Mouse (Mus musculus): ENCODE results near the gene Shc1.
A peak's percentile ranks its signal among the peaks of the same experiment; 100 is the strongest.

Shc1 gene

GRCm38 (mm10) chr3:89418170-89418860 lies at the start of gene Shc1, which contains the start of gene Cks1b:
Gene Shc1 (plus strand): TSS chr3:89418443.
Gene Cks1b (minus strand): TSS chr3:89418383.
- peak; percentile 63 to 88 for DNase-seq (ENCODE audit: low spot score in 2 of 2)

- DNase-seq (ENCODE audit: low spot score in 2 of 2) = no peak
Measured at GRCm38 (mm10) chr3:89373581-89374231, 44.5 kb upstream of the Shc1 start.

GRCm38 (mm10) chr3:89377831-89378230 lies 40.4 kb upstream of the Shc1 start:
- DNase-seq (ENCODE audit: low spot score in 2 of 2) = no peak

- DNase-seq (ENCODE audit: low spot score in 2 of 2) = peak; percentile 57 to 81
Measured at GRCm38 (mm10) chr3:89378394-89379067, 39.7 kb upstream of the Shc1 start.

- no peak for DNase-seq (ENCODE audit: low spot score in 2 of 2)
Measured at GRCm38 (mm10) chr3:89379388-89380131, 38.7 kb upstream of the Shc1 start.

- no peak for DNase-seq (ENCODE audit: low spot score in 2 of 2)
Measured at GRCm38 (mm10) chr3:89380291-89380690, 38.0 kb upstream of the Shc1 start.

GRCm38 (mm10) chr3:89380711-89381110 lies 37.5 kb upstream of the Shc1 start:
- no peak for DNase-seq (ENCODE audit: low spot score in 2 of 2)

- no peak for DNase-seq (ENCODE audit: low spot score in 2 of 2)
Measured at GRCm38 (mm10) chr3:89381233-89381632, 37.0 kb upstream of the Shc1 start.

GRCm38 (mm10) chr3:89382033-89382882 lies 36.0 kb upstream of the Shc1 start:
- no peak for DNase-seq (ENCODE audit: low spot score in 2 of 2)

- DNase-seq (ENCODE audit: low spot score in 2 of 2) = no peak
Measured at GRCm38 (mm10) chr3:89382950-89383349, 35.3 kb upstream of the Shc1 start.

- no peak for DNase-seq (ENCODE audit: low spot score in 2 of 2)
Measured at GRCm38 (mm10) chr3:89383651-89384255, 34.5 kb upstream of the Shc1 start.

GRCm38 (mm10) chr3:89384331-89385076 lies 33.7 kb upstream of the Shc1 start:
- no peak for DNase-seq (ENCODE audit: low spot score in 2 of 2)

GRCm38 (mm10) chr3:89385451-89385850 lies 32.8 kb upstream of the Shc1 start:
- DNase-seq (ENCODE audit: low spot score in 2 of 2) = no peak

- no peak for DNase-seq (ENCODE audit: low spot score in 2 of 2)
Measured at GRCm38 (mm10) chr3:89386438-89387420, 31.5 kb upstream of the Shc1 start.

- no peak for DNase-seq (ENCODE audit: low spot score in 2 of 2)
Measured at GRCm38 (mm10) chr3:89387632-89388031, 30.6 kb upstream of the Shc1 start.

- DNase-seq (ENCODE audit: low spot score in 2 of 2) = no peak
Measured at GRCm38 (mm10) chr3:89388134-89388881, 29.9 kb upstream of the Shc1 start.

GRCm38 (mm10) chr3:89388901-89389740 lies 29.1 kb upstream of the Shc1 start:
- no peak for DNase-seq (ENCODE audit: low spot score in 2 of 2)

Measured in cerebellum, postnatal 4 days (tissue).